17 mouse cellular contexts compared by ENCODE assay signal in genomic region chr5:88644901-88645300, GRCm38 (mm10). TPM values are rescaled to one million over a fixed set of nuclear protein-coding genes. Genes with fewer than 3 reads are reported as not detected.
DNase-seq lines count a peak whose midpoint lies in the region; ATAC-seq lines count a peak whose summit lies in the region.
"Had no signal": no experiment of that assay in that cellular context is flagged by ENCODE, and none has a peak within 500 bp of the region (broad histone marks: within the 10 kb centered on the region; RNA-seq: fewer than 3 reads in every experiment).

No protein-coding gene starts in this region.

- H3K4me3 ChIP-seq in kidney, embryonic 15.5 days (replicated peaks), result no peak overlapping the region
- no peak overlapping the region for H3K4me3 ChIP-seq in heart, embryonic 11.5 days (ENCODE audit: low read depth, low read length)
- H3K4me3 ChIP-seq in midbrain, embryonic 13.5 days (replicated peaks), result no peak overlapping the region
- H3K4me3 ChIP-seq: embryonic facial prominence, embryonic 10.5 days; forebrain, embryonic 13.5 days; hindbrain, embryonic 13.5 days had no signal

- no peak overlapping the region for H3K4me2 ChIP-seq in kidney, embryonic 15.5 days
- H3K4me2 ChIP-seq in heart, embryonic 11.5 days, result no peak overlapping the region
- H3K4me2 ChIP-seq in midbrain, embryonic 13.5 days (replicated peaks), result no peak overlapping the region
- H3K4me2 ChIP-seq: forebrain, embryonic 13.5 days; hindbrain, embryonic 13.5 days had no signal

- H3K27me3 ChIP-seq in kidney, embryonic 15.5 days, result no peaks in the 10 kb centered on the region
- H3K27me3 ChIP-seq in heart, embryonic 11.5 days (ENCODE audit: control insufficient read depth, insufficient read depth, low read length), result no peaks in the 10 kb centered on the region
- no peaks in the 10 kb centered on the region for H3K27me3 ChIP-seq in midbrain, embryonic 13.5 days
- H3K27me3 ChIP-seq: forebrain, embryonic 13.5 days; hindbrain, embryonic 13.5 days had no signal

- peak; percentile 34 for DNase-seq in testis, postnatal 10 days (ENCODE audit: low spot score)
- DNase-seq in testis, postnatal 14 days (ENCODE audit: low spot score), result no peak
- peak; percentile 32 to 43 for DNase-seq in kidney, postnatal 25 days
- DNase-seq: adrenal gland, adult 8-10 months; adrenal gland, postnatal 36 days; cerebellum, adult 2 months; cerebellum, postnatal 10 days; forebrain, postnatal 0 days; gastrocnemius, postnatal 14 days; heart, postnatal 14 days had no signal

- 81% methylated on average over 2 of the region's 2 CpGs for WGBS in kidney, embryonic 15.5 days
- WGBS in heart, embryonic 11.5 days (ENCODE audit: insufficient replicate concordance), result 79% methylated on average over 2 of the region's 2 CpGs
- WGBS in midbrain, embryonic 13.5 days, result 97% methylated on average over 2 of the region's 2 CpGs

- peak overlapping the region; percentile 37 for H3K27ac ChIP-seq in kidney, embryonic 15.5 days
- no peak overlapping the region for H3K27ac ChIP-seq in heart, embryonic 11.5 days (ENCODE audit: low read depth, low read length)
- H3K27ac ChIP-seq in midbrain, embryonic 13.5 days, result no peak overlapping the region
- H3K27ac ChIP-seq: embryonic facial prominence, embryonic 10.5 days; forebrain, embryonic 13.5 days; hindbrain, embryonic 13.5 days had no signal

- ATAC-seq in kidney, embryonic 15.5 days (replicated peaks; ENCODE audit: low FRiP score), result no peak; the same call in 1 of the 2 replicates
- no peak for ATAC-seq in heart, embryonic 11.5 days (replicated peaks; ENCODE audit: insufficient number of reproducible peaks, low FRiP score, low TSS enrichment)
- no peak for ATAC-seq in monocyte, adult 5-6 weeks (replicated peaks; ENCODE audit: insufficient number of reproducible peaks, low FRiP score, low TSS enrichment, poor library complexity, severe bottlenecking)
- ATAC-seq in midbrain, embryonic 13.5 days, result no peak
- ATAC-seq: forebrain, embryonic 13.5 days; forebrain, postnatal 0 days had no signal

- H3K9me3 ChIP-seq in kidney, embryonic 15.5 days (replicated peaks), result no peaks in the 10 kb centered on the region
- no peaks in the 10 kb centered on the region for H3K9me3 ChIP-seq in heart, embryonic 11.5 days (replicated peaks; ENCODE audit: control insufficient read depth, low read length)
- no peaks in the 10 kb centered on the region for H3K9me3 ChIP-seq in midbrain, embryonic 13.5 days
- H3K9me3 ChIP-seq: embryonic facial prominence, embryonic 10.5 days; forebrain, embryonic 13.5 days; hindbrain, embryonic 13.5 days had no signal

- H3K9ac ChIP-seq in kidney, embryonic 15.5 days, result no peak overlapping the region
- H3K9ac ChIP-seq in heart, embryonic 11.5 days (ENCODE audit: low read depth, low read length), result no peak overlapping the region
- H3K9ac ChIP-seq in midbrain, embryonic 13.5 days (replicated peaks), result no peak overlapping the region
- H3K9ac ChIP-seq: forebrain, embryonic 13.5 days; forebrain, postnatal 0 days; hindbrain, embryonic 13.5 days had no signal

- no peaks in the 10 kb centered on the region for H3K4me1 ChIP-seq in kidney, embryonic 15.5 days
- peaks cover 18% of the 10 kb centered on the region for H3K4me1 ChIP-seq in heart, embryonic 11.5 days (ENCODE audit: control insufficient read depth, insufficient read depth, low read length)
- H3K4me1 ChIP-seq in midbrain, embryonic 13.5 days (replicated peaks), result no peaks in the 10 kb centered on the region
- H3K4me1 ChIP-seq: embryonic facial prominence, embryonic 10.5 days; forebrain, embryonic 13.5 days; hindbrain, embryonic 13.5 days had no signal

- H3K36me3 ChIP-seq in kidney, embryonic 15.5 days, result peaks cover 84% of the 10 kb centered on the region
- H3K36me3 ChIP-seq in heart, embryonic 11.5 days (ENCODE audit: control insufficient read depth, insufficient read depth, low read length), result peaks cover 20% of the 10 kb centered on the region
- peaks cover 88% of the 10 kb centered on the region for H3K36me3 ChIP-seq in midbrain, embryonic 13.5 days

RNA-seq across cellular contexts. Expression of gene Grsf1, which starts 31.1 kb away (rescaled TPM):
- 57.8 and 61.0 TPM in 2 replicates for polyA plus RNA-seq in kidney, embryonic 15.5 days (2015; fragmentation: Nextera tagmentation; extraction: Ambion mirVana)
- 72.7 and 77.2 TPM in 2 replicates for polyA plus RNA-seq in heart, embryonic 11.5 days (2014; fragmentation: Nextera tagmentation; extraction: Ambion mirVana)
- 64.2 to 83.6 TPM (median 72.0 TPM) in 3 replicates for total RNA-seq in monocyte, adult 5-6 weeks (2017)
- 77.7 and 85.2 TPM in 2 replicates for polyA plus RNA-seq in midbrain, embryonic 13.5 days (2015; fragmentation: Nextera tagmentation; extraction: Ambion mirVana)
